Mouse (Mus musculus) testis, postnatal 10 days (tissue): ENCODE data around the gene Zfp451.

Experiments
- DNase-seq: peaks from one replicate; pipeline ENCODE4 v3.0.0; 2021; ENCODE audit warnings: low spot score

Zfp451 gene

GRCm38 (mm10) chr1:33714796-33715195 is 99.6 kb downstream of the Zfp451 start:
- DNase-seq: no peak

- no peak for DNase-seq
Observed at GRCm38 (mm10) chr1:33712026-33712425, 102.4 kb downstream of the Zfp451 start.
